Mouse (Mus musculus) midbrain, embryonic 14.5 days (tissue): ENCODE measurements around the gene Atp13a2. TPM values are rescaled to one million over a fixed set of nuclear protein-coding genes. Genes with fewer than 3 reads are reported as not detected.

Experiments
- ATAC-seq: fragments of 200-750 bp; cut with Nextera tagmentation; 2 replicates; pipeline ENCODE4 v1.8.0; 2017; ENCODE audit warnings: moderate number of reproducible peaks, moderate library complexity; ENCODE audit not compliant: low FRiP score, low TSS enrichment
- DNase-seq: peaks from one replicate; pipeline ENCODE4 v3.0.0-alpha.2; 2015
- H3K27ac ChIP-seq: fragments of 300-500 bp; sonication (generic); replicated peaks from 2 replicates; pipeline ENCODE4 v1.5.1; 2014; ENCODE audit warnings: mild to moderate bottlenecking, low read depth, low read length, moderate library complexity
- H3K27me3 ChIP-seq: fragments of 300-500 bp; sonication (generic); 2 replicates; pipeline ENCODE4 v1.6.1; 2014; ENCODE audit warnings: low read length, control low read depth, mixed read lengths; ENCODE audit not compliant: control insufficient read depth, insufficient read depth
- H3K36me3 ChIP-seq: fragments of 300-500 bp; sonication (generic); 2 replicates; pipeline ENCODE4 v1.6.1; 2014; ENCODE audit warnings: low read length, control low read depth; ENCODE audit not compliant: control insufficient read depth, insufficient read depth
- H3K4me1 ChIP-seq: fragments of 300-500 bp; sonication (generic); 2 replicates; pipeline ENCODE4 v1.6.1; 2014; ENCODE audit warnings: mild to moderate bottlenecking, antibody characterized with exemption, low read length, control low read depth; ENCODE audit not compliant: control insufficient read depth, insufficient read depth
- H3K4me2 ChIP-seq: fragments of 300-500 bp; sonication (generic); 2 replicates; pipeline ENCODE4 v1.6.1; 2014; ENCODE audit warnings: mild to moderate bottlenecking, low read length, moderate library complexity
- H3K4me3 ChIP-seq: fragments of 300-500 bp; sonication (generic); replicated peaks from 2 replicates; pipeline ENCODE4 v1.5.1; 2014; ENCODE audit warnings: low read depth, low read length
- H3K9ac ChIP-seq: fragments of 300-500 bp; sonication (generic); replicated peaks from 2 replicates; pipeline ENCODE4 v1.6.1; 2014; ENCODE audit warnings: mild to moderate bottlenecking, low read length, moderate library complexity
- H3K9me3 ChIP-seq: fragments of 300-500 bp; sonication (generic); 2 replicates; pipeline ENCODE4 v1.6.1; 2016; ENCODE audit warnings: low read length, control low read depth, mixed read lengths; ENCODE audit not compliant: control insufficient read depth
- WGBS: fragments of 180-500 bp; shearing (Covaris S2); extraction: QIAGEN DNeasy Blood & Tissue Kit; methylation state at CpG from one replicate; pipeline ENCODE4 v1.1.7; 2014; 5-methylcytosine and 5-hydroxymethylcytosine counted together
- polyA plus RNA-seq: library from polyadenylated mRNA; unstranded; fragments of >200 nt; fragmentation: Nextera tagmentation; extraction: Ambion mirVana; gene quantifications from 2 replicates; pipeline ENCODE4 v1.2.1, GENCODE M21; 2014

Atp13a2 gene
- polyA plus RNA-seq, 1 experiment from 2014 or later, result 162 TPM

DNA sequence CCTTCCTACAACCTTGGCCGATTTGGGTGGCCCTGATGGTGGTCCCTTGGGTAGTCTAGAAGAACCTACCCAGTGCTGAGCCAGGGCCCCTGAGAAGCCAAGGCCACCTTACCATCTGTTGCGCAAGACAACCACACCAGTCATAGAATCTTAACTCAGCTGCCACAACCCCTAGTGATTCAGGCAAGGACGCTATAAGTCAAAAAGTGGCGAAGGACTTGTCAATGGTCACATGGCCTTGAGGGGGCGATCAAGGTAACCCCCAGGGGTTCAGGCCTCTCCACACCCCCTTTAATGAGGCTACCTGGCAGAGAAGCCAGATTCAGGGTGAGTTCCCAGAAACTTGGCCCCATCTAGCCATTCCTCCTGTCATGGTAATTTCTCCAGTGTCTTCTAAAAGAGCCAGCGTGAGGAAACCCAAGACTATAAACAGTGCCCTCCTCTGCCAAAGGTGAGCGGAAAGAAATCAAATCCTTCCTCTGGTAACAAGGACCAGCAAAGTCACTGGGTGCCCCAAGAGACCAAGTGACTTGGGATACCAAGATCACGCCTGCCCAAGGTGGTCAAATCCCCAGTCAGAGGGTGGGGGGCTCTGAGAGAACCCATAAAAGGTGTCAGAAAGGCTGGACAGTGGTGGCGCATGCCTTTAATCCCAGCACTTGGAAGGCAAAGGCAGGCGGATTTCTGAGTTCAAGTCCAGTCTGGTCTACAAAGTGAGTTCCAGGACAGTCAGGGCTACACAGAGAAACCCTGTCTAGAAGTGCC, 26.8 kb upstream of the Atp13a2 start:
- no peaks in the 10 kb centered on the region for H3K27me3 ChIP-seq
- H3K4me1 ChIP-seq, result peaks cover 21% of the 10 kb centered on the region
- no peaks in the 10 kb centered on the region for H3K9me3 ChIP-seq
- H3K36me3 ChIP-seq, result no peaks in the 10 kb centered on the region
- WGBS, result 83% methylated on average over 10 of the region's 10 CpGs
- H3K4me3 ChIP-seq, result no peak overlapping the region
- no peak overlapping the region; the same call in 1 of the 2 replicates for H3K4me2 ChIP-seq
- H3K9ac ChIP-seq, result no peak overlapping the region
- DNase-seq (no peak), ATAC-seq (no peak)
- no peak overlapping the region for H3K27ac ChIP-seq

- Histone ChIP-seq H3K4me2 (peak within 1 kb of the TSS; percentile 92), H3K36me3 (no peaks in the 10 kb centered on the region), H3K4me3 (peak within 1 kb of the TSS; percentile 94), H3K27me3 (no peaks in the 10 kb centered on the region), H3K9ac (peak within 1 kb of the TSS; percentile 91), H3K9me3 (no peaks in the 10 kb centered on the region), H3K4me1 (peaks cover 21% of the 10 kb centered on the region), H3K27ac (peak within 1 kb of the TSS; percentile 86)
- ATAC-seq (peak; percentile 93), DNase-seq (peak; percentile 98)
- WGBS, result 2% methylated on average over 37 of the region's 37 CpGs
These were observed 25.7 kb upstream of the Atp13a2 start, which contains the start of gene Sdhb for GRCm38 (mm10) chr4:140960781-140961466. Sdhb (plus strand) TSS chr4:140961203.

- H3K9me3 ChIP-seq, result no peaks in the 10 kb centered on the region
- H3K9ac ChIP-seq, result peak overlapping the region; percentile 91
- 2% methylated on average over 38 of the region's 38 CpGs for WGBS
- DNase-seq (peak; percentile 12), ATAC-seq (no peak; the same call in 1 of the 2 replicates)
- peak overlapping the region; percentile 86 for H3K27ac ChIP-seq
- H3K36me3 ChIP-seq, result peaks cover 5% of the 10 kb centered on the region
- peak overlapping the region; percentile 92 for H3K4me2 ChIP-seq
- H3K4me3 ChIP-seq, result peak overlapping the region; percentile 94
- H3K27me3 ChIP-seq, result no peaks in the 10 kb centered on the region
- peaks cover 20% of the 10 kb centered on the region for H3K4me1 ChIP-seq
These were observed 25.0 kb upstream of the Atp13a2 start for GRCm38 (mm10) chr4:140961467-140962206.

- 79% methylated on average over 8 of the region's 8 CpGs for WGBS
- Histone ChIP-seq H3K4me1 (peaks cover 14% of the 10 kb centered on the region), H3K4me2 (peak overlapping the region; percentile 92), H3K9ac (peak overlapping the region; percentile 91), H3K9me3 (no peaks in the 10 kb centered on the region), H3K36me3 (peaks cover 12% of the 10 kb centered on the region), H3K27ac (no peak overlapping the region), H3K27me3 (no peaks in the 10 kb centered on the region), H3K4me3 (peak overlapping the region; percentile 94)
- ATAC-seq (no peak), DNase-seq (no peak)
These were observed 24.3 kb upstream of the Atp13a2 start for GRCm38 (mm10) chr4:140962207-140962909.

DNA sequence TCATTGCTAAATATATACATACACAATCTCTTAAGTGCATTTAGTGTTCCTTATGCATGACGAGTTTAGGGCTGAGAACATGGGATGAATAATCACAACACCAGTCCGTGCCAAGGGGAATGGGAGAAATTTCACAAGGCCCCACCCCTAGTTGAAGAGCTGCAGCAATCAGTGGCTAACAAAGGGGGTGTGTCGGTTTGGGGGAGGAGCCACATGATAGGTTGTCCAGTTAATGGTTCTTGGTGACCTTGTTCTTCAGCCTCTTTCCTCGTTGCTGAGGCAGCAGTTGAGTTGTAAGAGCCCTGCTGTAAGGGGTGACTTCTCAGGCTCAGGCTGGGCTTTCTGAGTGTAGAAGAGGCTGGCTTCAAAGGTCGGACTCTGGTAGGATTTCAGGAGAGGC, 23.7 kb upstream of the Atp13a2 start:
- H3K36me3 ChIP-seq, result peaks cover 18% of the 10 kb centered on the region
- no peak overlapping the region for H3K27ac ChIP-seq
- no peaks in the 10 kb centered on the region for H3K27me3 ChIP-seq
- H3K4me3 ChIP-seq, result no peak overlapping the region
- H3K4me2 ChIP-seq, result peak overlapping the region; percentile 92; the same call in 1 of the 2 replicates
- H3K9me3 ChIP-seq, result no peaks in the 10 kb centered on the region
- no peak for ATAC-seq
- no peak for DNase-seq
- H3K9ac ChIP-seq, result no peak overlapping the region
- peaks cover 14% of the 10 kb centered on the region for H3K4me1 ChIP-seq
- WGBS, result 57% methylated on average over 5 of the region's 5 CpGs

- no peak overlapping the region for H3K4me3 ChIP-seq
- peaks cover 28% of the 10 kb centered on the region for H3K36me3 ChIP-seq
- ATAC-seq (no peak), DNase-seq (no peak)
- no peaks in the 10 kb centered on the region for H3K9me3 ChIP-seq
- 81% methylated on average over 9 of the region's 9 CpGs for WGBS
- H3K27me3 ChIP-seq, result no peaks in the 10 kb centered on the region
- H3K4me1 ChIP-seq, result peaks cover 14% of the 10 kb centered on the region
- no peak overlapping the region for H3K4me2 ChIP-seq
- no peak overlapping the region for H3K9ac ChIP-seq
- H3K27ac ChIP-seq, result no peak overlapping the region
These were observed 22.6 kb upstream of the Atp13a2 start for GRCm38 (mm10) chr4:140963941-140964597.

DNA sequence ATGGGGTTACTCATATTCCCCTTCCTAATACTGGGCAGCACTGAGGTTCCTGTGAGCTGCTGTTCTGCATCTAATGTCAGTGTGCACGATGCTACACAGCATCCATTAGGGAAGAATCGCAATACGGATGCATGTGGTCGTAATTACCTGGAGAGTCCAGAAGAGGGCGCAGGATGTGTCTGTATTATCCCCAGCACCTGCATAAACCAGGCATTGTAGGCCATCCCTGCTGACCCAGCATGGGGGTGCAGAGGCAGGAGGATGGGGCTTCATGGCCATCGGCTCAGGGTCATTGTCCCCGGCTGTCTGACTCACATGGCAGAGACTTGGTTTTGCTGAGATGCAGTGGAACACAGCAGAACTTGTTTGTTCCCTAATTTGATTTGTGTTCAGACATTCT, 22.1 kb upstream of the Atp13a2 start:
- 11% methylated on average over 7 of the region's 7 CpGs for WGBS
- Histone ChIP-seq H3K27me3 (no peaks in the 10 kb centered on the region), H3K4me2 (no peak overlapping the region), H3K9me3 (no peaks in the 10 kb centered on the region), H3K9ac (no peak overlapping the region), H3K4me1 (peaks cover 14% of the 10 kb centered on the region), H3K36me3 (peaks cover 33% of the 10 kb centered on the region), H3K4me3 (no peak overlapping the region), H3K27ac (0 out of 2 replicates have a peak overlapping the region, but pooled peaks have one; percentile 14)
- DNase-seq (peak; percentile 91), ATAC-seq (no peak)
